Mouse (Mus musculus) ovary, postnatal 36 days (tissue): ENCODE measurements around the gene Resf1.
"Not testable (repeated sequence)": the region's sequence is repeated elsewhere in the genome, so short reads cannot be mapped to it uniquely, and the experiment has no call there.

Experiments
- DNase-seq: peaks from one replicate; pipeline ENCODE4 v3.0.0; 2022; ENCODE audit warnings: low spot score, mixed read lengths

Gene Resf1

GRCm38 (mm10) chr6:149308956-149309932 is at the start of gene Resf1:
TSS of gene Resf1 (plus strand) at chr6:149309414.
- DNase-seq: peak; percentile 90

- DNase-seq: no peak
Observed at GRCm38 (mm10) chr6:149260801-149261239, 48.4 kb upstream of the Resf1 start.

- DNase-seq: no peak
Observed at GRCm38 (mm10) chr6:149267951-149268350, 41.3 kb upstream of the Resf1 start.

GRCm38 (mm10) chr6:149278248-149278731 is 30.9 kb upstream of the Resf1 start:
- DNase-seq: no peak

GRCm38 (mm10) chr6:149278866-149279265 is 30.3 kb upstream of the Resf1 start:
- DNase-seq: no peak

GRCm38 (mm10) chr6:149280511-149280910 is 28.7 kb upstream of the Resf1 start:
- no peak for DNase-seq

GRCm38 (mm10) chr6:149288190-149288589 is 21.0 kb upstream of the Resf1 start:
- DNase-seq: not testable (repeated sequence)

GRCm38 (mm10) chr6:149303231-149303630 is 6.0 kb upstream of the Resf1 start:
- not testable (repeated sequence) for DNase-seq

GRCm38 (mm10) chr6:149307092-149307491 is 2.1 kb upstream of the Resf1 start:
- no peak for DNase-seq

GRCm38 (mm10) chr6:149307801-149308200 is 1.4 kb upstream of the Resf1 start:
- no peak for DNase-seq

- no peak for DNase-seq
Observed at GRCm38 (mm10) chr6:149310226-149310625, 1.0 kb downstream of the Resf1 start.

GRCm38 (mm10) chr6:149311044-149311443 is 1.8 kb downstream of the Resf1 start:
- no peak for DNase-seq

- no peak for DNase-seq
Observed at GRCm38 (mm10) chr6:149311778-149312177, 2.6 kb downstream of the Resf1 start.

GRCm38 (mm10) chr6:149312221-149312620 is 3.0 kb downstream of the Resf1 start:
- DNase-seq: no peak

- DNase-seq: no peak
Observed at GRCm38 (mm10) chr6:149314918-149315317, 5.7 kb downstream of the Resf1 start.

- no peak for DNase-seq
Observed at GRCm38 (mm10) chr6:149323523-149324241, 14.5 kb downstream of the Resf1 start.

- no peak for DNase-seq
Observed at GRCm38 (mm10) chr6:149324242-149324633, 15.0 kb downstream of the Resf1 start.

- DNase-seq: no peak
Observed at GRCm38 (mm10) chr6:149329071-149329470, 19.9 kb downstream of the Resf1 start.

GRCm38 (mm10) chr6:149330332-149330731 is 21.1 kb downstream of the Resf1 start:
- no peak for DNase-seq

GRCm38 (mm10) chr6:149333036-149333435 is 23.8 kb downstream of the Resf1 start:
- DNase-seq: no peak

- no peak for DNase-seq
Observed at GRCm38 (mm10) chr6:149337990-149338389, 28.8 kb downstream of the Resf1 start.

GRCm38 (mm10) chr6:149338622-149339021 is 29.4 kb downstream of the Resf1 start:
- no peak for DNase-seq

- no peak for DNase-seq
Observed at GRCm38 (mm10) chr6:149343802-149344201, 34.6 kb downstream of the Resf1 start.
